Mouse (Mus musculus): ENCODE data around the gene Tvp23a.

GRCm38 (mm10) chr16:10465011-10465681 is 18.0 kb upstream of the Tvp23a start:
- TF ChIP-seq USF1 (IDR thresholded peaks at IDR 0.05; ENCODE audit: low read depth) (no peak), POLR2A (IDR thresholded peaks at IDR 0.05; ENCODE audit: insufficient read length, low read depth) (no peak), POLR2AphosphoS2 (IDR thresholded peaks at IDR 0.05; ENCODE audit: insufficient read length, low read depth) (no peak), REST (IDR thresholded peaks at IDR 0.05; ENCODE audit: insufficient read depth, insufficient read length) (no peak), CEBPB (IDR thresholded peaks at IDR 0.05; ENCODE audit: insufficient read depth, poor library complexity, severe bottlenecking) (no peak), MAX (IDR thresholded peaks at IDR 0.05; ENCODE audit: low read depth) (no peak), MYOD1 (IDR thresholded peaks at IDR 0.05; ENCODE audit: control insufficient read depth in 1 of 3, insufficient read length in 2 of 3, low read depth in 2 of 3) (no peak), TCF3 (IDR thresholded peaks at IDR 0.05; ENCODE audit: insufficient read length, low read depth) (no peak)

Measured in myocyte (in vitro differentiated cells).